Mouse (Mus musculus) megakaryocyte progenitor cell, adult 5-6 weeks (primary cell): ENCODE data around the gene Gpatch1. TPM values are rescaled to one million over a fixed set of nuclear protein-coding genes. Genes with fewer than 3 reads are reported as not detected.
A peak's percentile ranks its signal among the peaks of the same experiment; 100 is the strongest.
"Not testable (repeated sequence)": the region's sequence is repeated elsewhere in the genome, so short reads cannot be mapped to it uniquely, and the experiment has no call there.

ENCODE experiments used
- ATAC-seq: replicated peaks from 2 replicates; pipeline ENCODE4 v1.8.0; 2016; ENCODE audit warnings: mild to moderate bottlenecking, moderate TSS enrichment, inconsistent platforms; ENCODE audit not compliant: poor library complexity
- total RNA-seq, 2 experiments: library from RNA; stranded (forward) in 1 of 2; stranded (reverse) in 1 of 2; fragments of 157-497, 149-512 nt in 1 of 2; fragments of 200-1000 nt in 1 of 2; gene quantifications; 2 replicates each; pipeline versions ENCODE4 v1.2.3 to v1.2.4; 2015 to 2017

Gpatch1 gene
- total RNA-seq, 2 experiments from 2014 or later, result 13.0 to 17.2 TPM

- ATAC-seq, result no peak
These were observed 13.3 kb upstream of the Gpatch1 start for GRCm38 (mm10) chr7:35331590-35331989.

GRCm38 (mm10) chr7:35322732-35323420 lies 4.6 kb upstream of the Gpatch1 start:
- ATAC-seq, result no peak

GRCm38 (mm10) chr7:35322161-35322560 lies 3.9 kb upstream of the Gpatch1 start:
- ATAC-seq, result no peak

GRCm38 (mm10) chr7:35319755-35320154 lies 1.5 kb upstream of the Gpatch1 start:
- no peak for ATAC-seq

- not testable (repeated sequence) for ATAC-seq
These were observed 981 bp upstream of the Gpatch1 start for GRCm38 (mm10) chr7:35319221-35319620.

- no peak for ATAC-seq
These were observed 4.1 kb downstream of the Gpatch1 start for GRCm38 (mm10) chr7:35314156-35314555.

- no peak for ATAC-seq
These were observed 7.0 kb downstream of the Gpatch1 start for GRCm38 (mm10) chr7:35311214-35311613.

GRCm38 (mm10) chr7:35300792-35301191 lies 17.4 kb downstream of the Gpatch1 start:
- no peak for ATAC-seq

GRCm38 (mm10) chr7:35299656-35300055 lies 18.6 kb downstream of the Gpatch1 start:
- no peak for ATAC-seq

GRCm38 (mm10) chr7:35297886-35298285 lies 20.4 kb downstream of the Gpatch1 start:
- no peak for ATAC-seq

- no peak for ATAC-seq
These were observed 22.6 kb downstream of the Gpatch1 start for GRCm38 (mm10) chr7:35295631-35296030.

- ATAC-seq, result no peak
These were observed 24.8 kb downstream of the Gpatch1 start for GRCm38 (mm10) chr7:35293464-35293863.

- no peak for ATAC-seq
These were observed 39.3 kb downstream of the Gpatch1 start for GRCm38 (mm10) chr7:35278933-35279332.

- no peak for ATAC-seq
These were observed 40.8 kb downstream of the Gpatch1 start for GRCm38 (mm10) chr7:35277433-35277832.

GRCm38 (mm10) chr7:35269443-35270024 lies 48.7 kb downstream of the Gpatch1 start:
- ATAC-seq, result peak; percentile 85

GRCm38 (mm10) chr7:35267841-35268240 lies 50.4 kb downstream of the Gpatch1 start:
- ATAC-seq, result peak; percentile 38; the same call in 1 of the 2 replicates

GRCm38 (mm10) chr7:35266666-35267065 lies 51.6 kb downstream of the Gpatch1 start:
- ATAC-seq, result no peak

GRCm38 (mm10) chr7:35264746-35265145 lies 53.5 kb downstream of the Gpatch1 start:
- ATAC-seq, result peak; percentile 58; the same call in 1 of the 2 replicates

GRCm38 (mm10) chr7:35263595-35264489 lies 54.4 kb downstream of the Gpatch1 start:
- no peak for ATAC-seq

GRCm38 (mm10) chr7:35259384-35259783 lies 58.9 kb downstream of the Gpatch1 start:
- ATAC-seq, result no peak

GRCm38 (mm10) chr7:35258294-35258693 lies 59.9 kb downstream of the Gpatch1 start:
- ATAC-seq, result no peak
